Mouse (Mus musculus): Measurements from ENCODE around the gene Ctnna3.

GRCm38 (mm10) chr10:63805551-63805950, 375.7 kb downstream of the Ctnna3 start:
- TF ChIP-seq CTCF (IDR thresholded peaks at IDR 0.05; ENCODE audit: control insufficient read depth, insufficient read depth, low read length) (no peak), POLR2A (IDR thresholded peaks at IDR 0.05; ENCODE audit: borderline replicate concordance, control insufficient read depth, low read depth, low read length) (no peak)

All from bone marrow, adult 2 months (tissue).